Comparison of ENCODE assay signal across 24 mouse cellular contexts in genomic region chr1:161394931-161395459, GRCm38 (mm10). TPM values are rescaled to one million over a fixed set of nuclear protein-coding genes. Genes with fewer than 3 reads are reported as not detected.
DNase-seq lines count a peak whose midpoint lies in the region; ATAC-seq lines count a peak whose summit lies in the region.
"Had no signal": no experiment of that assay in that cellular context is flagged by ENCODE, and none has a peak within 500 bp of the region (broad histone marks: within the 10 kb centered on the region; RNA-seq: fewer than 3 reads in every experiment).

Gene Tnfsf4 (plus strand): TSS chr1:161395409.

- peak; percentile 64 for DNase-seq in 416B (ENCODE audit: low read depth)
- peak; percentile 23 for DNase-seq in CD4-positive helper T cell, adult 2 months (ENCODE audit: low read depth, low spot score)
- no peak for DNase-seq in adrenal gland, postnatal 36 days
- no peak for DNase-seq in layer of hippocampus, postnatal 25 days (ENCODE audit: extremely low spot score in 1 of 2, low spot score in 1 of 2)
- DNase-seq in kidney, postnatal 25 days = no peak
- DNase-seq: adrenal gland, postnatal 10 days; cerebellum, adult 11-12 months; cerebellum, adult 9-10 months; cerebellum, postnatal 25 days; gastrocnemius, postnatal 36 days had no signal

- peak; percentile 15 for ATAC-seq in activated CD4-positive, CD25-positive, alpha-beta regulatory T cell, adult 4 months
- peak; percentile 33 for ATAC-seq in inflammation-experienced regulatory T-cells, adult 6 months
- no peak for ATAC-seq in frontal cortex, adult (ENCODE audit: low TSS enrichment)
- ATAC-seq: forebrain, embryonic 14.5 days; intestine, postnatal 0 days had no signal

RNA-seq across cellular contexts. Expression of gene Tnfsf4, which starts in this region (rescaled TPM):
- polyA plus RNA-seq in activated CD4-positive, CD25-positive, alpha-beta regulatory T cell, adult 4 months (2017; shearing (Covaris generic)) = 1 to 10 TPM in 1 of 2 experiments, under 1 TPM in 1; 0.29 to 2.1 TPM
- polyA plus RNA-seq in inflammation-experienced regulatory T-cells, adult 6 months (2017; shearing (Covaris generic)) = 1 to 10 TPM in 2 of 3 experiments, under 1 TPM in 1; 0.85 to 7.8 (median 1.0) TPM
- not detected for total RNA-seq in adrenal gland, postnatal 36 days (2021)
- not detected for total RNA-seq in layer of hippocampus, postnatal 25 days (2021)
- total RNA-seq: adrenal gland, postnatal 10 days; gastrocnemius, adult 8-10 months; gastrocnemius, postnatal 36 days; heart, adult 18-20 months; heart, postnatal 14 days had no signal
- polyA plus RNA-seq: cortical plate, adult 2 months; embryonic facial prominence, embryonic 13.5 days; erythroblast, embryonic 14.5 days; forebrain, embryonic 10.5 days; forebrain, embryonic 14.5 days; G1E; heart, embryonic 10.5 days; intestine, postnatal 0 days had no signal

Comparison
In these comparisons a context has a peak if more than half of its experiments do, and no peak if none do; other contexts are left out.
1. DNase-seq: peak in 416B (single experiment) and CD4-positive helper T cell, adult 2 months (single experiment); none in adrenal gland, postnatal 36 days (0 of 2), layer of hippocampus, postnatal 25 days (0 of 2) and kidney, postnatal 25 days (0 of 2).